Mouse (Mus musculus): Measurements from ENCODE around the gene Siglecf.

Gene Siglecf

DNA sequence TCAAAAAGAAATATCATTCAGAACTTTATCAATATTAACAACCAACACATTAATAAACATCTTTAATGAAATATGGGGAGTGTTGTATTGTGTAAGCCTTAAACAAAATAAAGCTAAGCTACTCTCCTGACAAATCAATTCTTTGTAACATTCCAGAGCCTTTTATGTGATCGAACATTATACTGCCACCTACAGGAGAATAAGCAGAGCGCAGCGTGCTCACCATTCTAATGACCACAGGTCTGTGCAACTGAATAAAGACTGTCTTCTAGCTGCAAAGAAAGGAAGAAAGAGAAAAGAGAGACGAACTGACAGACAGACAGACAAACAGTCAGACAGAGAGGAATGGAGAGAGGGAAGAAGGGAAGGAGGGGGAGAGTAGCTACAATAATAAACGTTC lies 27.1 kb downstream of the Siglecf start:
- no peak for DNase-seq (ENCODE audit: low spot score)

DNA sequence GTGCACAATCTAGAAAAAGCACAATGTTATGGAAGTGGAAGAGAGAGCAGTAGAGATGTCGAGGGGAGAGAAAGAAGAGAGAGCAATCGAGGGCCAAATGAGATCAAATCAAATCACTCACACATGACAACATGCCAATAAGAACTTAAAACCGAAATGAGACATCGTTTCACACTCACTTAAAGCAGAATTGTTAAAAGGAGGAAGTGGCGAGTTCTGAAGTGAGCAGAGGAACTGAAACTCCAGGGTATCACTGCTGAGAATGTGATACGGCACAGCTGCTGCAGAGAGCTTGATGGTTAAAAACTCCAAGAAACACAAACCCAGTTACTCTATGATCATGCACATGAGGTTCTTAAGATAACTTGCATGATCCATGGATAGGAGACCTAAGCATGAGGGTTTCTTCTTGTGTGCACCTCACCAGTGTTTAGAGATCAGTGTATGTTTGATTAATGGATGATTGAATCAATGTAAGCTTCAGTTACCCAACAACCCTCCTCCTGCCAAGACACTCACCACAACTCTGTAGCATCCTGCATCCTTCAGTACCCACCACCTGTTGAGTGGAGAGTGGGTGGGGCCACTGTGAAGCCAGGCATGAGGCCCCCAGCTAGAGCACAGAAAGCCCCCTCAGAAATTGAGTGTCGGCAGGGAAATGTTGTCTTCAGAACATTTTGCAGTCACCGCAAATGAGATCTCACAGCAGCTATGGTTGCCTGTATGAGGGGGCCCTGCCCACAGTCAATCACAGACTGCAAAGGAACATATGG lies 41.4 kb downstream of the Siglecf start:
- DNase-seq (ENCODE audit: low spot score): no peak

DNA sequence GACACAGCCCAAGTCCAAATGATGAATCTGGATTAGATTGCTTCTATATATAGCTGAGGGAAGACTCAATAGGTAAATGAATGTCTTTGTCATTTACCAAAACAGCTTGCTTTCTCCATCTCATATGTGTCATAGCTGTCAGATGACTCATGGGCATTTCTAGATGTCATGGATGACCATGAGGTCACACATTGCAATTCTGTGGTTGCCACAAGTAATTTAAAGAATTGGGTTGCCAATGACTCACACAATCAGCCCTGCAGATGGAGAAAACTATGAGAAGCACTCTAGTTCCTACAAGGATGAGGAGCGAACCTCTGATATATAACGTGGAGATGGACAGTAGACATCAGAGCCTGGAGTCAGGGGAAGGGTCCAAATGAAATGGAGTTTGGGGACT lies 48.4 kb downstream of the Siglecf start:
- DNase-seq (ENCODE audit: low spot score): no peak

DNA sequence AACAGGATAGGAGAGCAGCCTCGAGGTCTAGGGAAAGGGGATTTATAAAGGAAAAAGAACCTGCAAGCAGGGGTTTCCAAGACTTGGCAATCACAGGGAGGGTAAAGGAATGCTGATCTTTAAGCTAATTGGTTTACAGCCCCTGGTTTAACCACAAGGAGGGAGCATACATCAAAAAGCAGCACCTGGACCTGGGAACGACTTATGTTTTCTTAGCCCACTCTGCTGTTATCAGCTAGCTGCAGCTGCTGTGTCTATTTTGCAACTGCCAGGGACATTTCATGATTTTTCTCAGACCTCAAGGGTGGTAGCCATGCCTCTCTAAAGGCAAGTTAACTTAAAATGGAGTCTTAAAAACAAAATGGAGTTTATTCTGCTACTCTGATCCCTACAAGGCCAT lies 51.6 kb downstream of the Siglecf start:
- no peak for DNase-seq (ENCODE audit: low spot score)

DNA sequence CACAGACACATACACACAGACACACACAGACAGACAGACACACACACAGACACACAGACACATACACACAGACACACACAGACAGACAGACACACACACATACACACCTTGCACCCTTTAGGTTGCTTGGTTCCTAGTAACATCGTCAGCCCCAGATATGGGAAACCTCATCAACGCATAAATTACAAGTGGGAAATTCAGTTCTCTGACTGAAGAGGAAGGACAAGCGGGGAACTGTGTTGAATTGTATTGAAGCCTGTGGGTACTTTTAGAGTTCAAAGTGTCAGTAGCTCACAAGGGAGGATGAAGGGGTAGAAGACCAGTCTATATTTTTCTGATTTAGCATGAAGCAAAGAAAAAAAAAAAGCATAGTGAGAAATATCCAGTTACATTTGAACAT lies 56.4 kb downstream of the Siglecf start:
- DNase-seq (ENCODE audit: low spot score): no peak

DNA sequence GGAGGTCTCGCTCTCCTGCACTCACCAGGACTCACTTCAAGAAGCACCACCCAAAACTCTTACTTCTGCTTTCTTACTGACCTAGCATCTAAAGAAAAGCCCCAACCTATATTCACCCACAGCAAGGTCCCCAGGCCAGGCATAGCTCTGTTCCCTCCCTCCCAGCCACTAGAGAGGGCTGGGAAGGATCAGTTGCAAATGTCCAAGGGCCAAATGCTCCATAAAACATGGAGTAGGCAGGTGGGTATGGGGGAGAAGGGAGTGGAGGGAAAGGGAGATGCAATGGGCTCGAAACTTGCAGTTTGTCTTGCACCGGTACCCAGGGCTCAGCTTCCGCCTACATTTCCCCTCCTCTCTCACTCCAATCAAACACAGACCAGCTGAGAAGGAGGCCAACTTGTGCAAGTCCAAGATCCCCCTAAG lies 57.0 kb downstream of the Siglecf start, which contains the start of gene Siglecg:
Gene Siglecg (plus strand): TSS at position 74 of the 423 bp plus-strand sequence.
- DNase-seq (ENCODE audit: low spot score): no peak

DNA sequence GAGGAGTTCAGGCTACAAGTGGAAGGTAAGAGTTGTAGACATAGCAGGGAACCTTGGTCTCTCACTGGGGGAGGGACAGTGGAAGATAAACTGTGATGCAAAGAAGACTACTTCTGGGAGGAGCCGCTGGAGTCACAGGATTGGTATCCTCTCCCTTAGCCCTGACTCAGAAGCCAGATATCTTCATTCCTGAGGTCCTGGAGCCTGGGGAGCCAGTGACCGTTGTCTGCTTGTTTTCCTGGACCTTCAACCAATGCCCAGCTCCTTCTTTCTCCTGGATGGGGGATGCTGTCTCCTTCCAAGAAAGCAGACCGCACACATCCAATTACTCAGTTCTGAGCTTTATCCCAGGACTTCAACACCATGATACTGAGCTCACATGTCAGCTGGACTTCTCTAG lies 57.9 kb downstream of the Siglecf start:
- no peak for DNase-seq (ENCODE audit: low spot score)
